Mouse (Mus musculus): ENCODE data around the gene Nme4. TPM values are rescaled to one million over a fixed set of nuclear protein-coding genes. Genes with fewer than 3 reads are reported as not detected.
"Not testable (repeated sequence)": the region's sequence is repeated elsewhere in the genome, so short reads cannot be mapped to it uniquely, and the experiment has no call there.

Gene Nme4
- 1 to 10 TPM; 4.7 to 5.1 TPM for total RNA-seq (2021)
- long read RNA-seq, experiment 1, partial matches to known transcripts: 0 of 5 reads
- long read RNA-seq, experiment 1, other reads (novel, unspliced or antisense): 2 of 5 reads
- long read RNA-seq, experiment 2, partial matches to known transcripts: 0 of 6 reads
- long read RNA-seq, experiment 2, other reads (novel, unspliced or antisense): 4 of 6 reads

DNA sequence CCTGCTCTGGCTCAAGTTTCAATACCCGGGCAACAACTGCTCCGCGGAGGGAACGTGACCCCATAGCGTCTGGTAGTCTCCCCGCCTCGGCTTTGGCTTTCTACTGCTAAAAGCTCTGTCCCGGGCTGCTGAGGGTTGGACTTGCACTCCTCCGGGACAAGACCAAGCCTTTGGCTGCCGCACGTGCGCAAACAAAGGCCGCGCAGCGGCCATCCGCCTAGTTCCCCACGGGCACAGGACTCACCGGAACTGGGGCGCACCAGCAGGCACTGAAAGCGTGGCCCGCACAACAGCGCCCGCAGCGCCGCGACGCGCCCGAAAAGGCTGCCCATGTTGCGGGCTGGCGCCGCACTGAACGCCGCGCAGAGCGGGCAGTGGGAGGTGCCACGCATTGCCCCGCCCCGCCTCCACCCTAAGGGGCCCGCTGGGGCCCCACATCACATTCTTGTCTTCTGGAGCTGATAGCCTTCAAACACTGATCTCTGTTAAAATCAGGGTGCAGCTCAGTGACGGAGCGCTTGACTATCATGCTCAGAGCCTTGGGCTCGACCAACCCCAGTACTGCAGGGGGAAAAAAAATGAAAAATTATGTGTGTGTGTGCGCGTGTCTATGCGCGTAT is at the start of gene Nme4:
TSS of gene Nme4 (minus strand) at position 482 of the 620 bp plus-strand sequence.
- peak; percentile 38 to 69 for DNase-seq

DNA sequence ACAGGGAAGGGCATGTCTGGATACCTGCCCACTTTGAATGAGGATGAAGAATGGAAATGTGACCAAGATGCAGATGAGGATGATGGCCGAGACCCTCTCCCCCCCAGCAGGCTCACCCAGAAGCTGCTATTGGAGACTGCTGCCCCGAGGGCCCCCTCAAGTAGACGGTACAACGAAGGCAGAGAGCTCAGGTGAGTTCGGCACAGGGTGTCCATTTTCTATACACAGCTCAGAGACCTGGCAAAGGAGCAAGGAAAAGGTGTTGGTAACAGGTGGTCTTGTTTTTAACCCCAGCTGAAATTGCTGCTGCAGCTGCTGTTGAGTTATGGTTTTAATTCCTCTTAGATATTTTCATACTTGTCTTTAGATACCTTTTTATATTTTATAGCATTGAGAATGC is 48.0 kb upstream of the Nme4 start:
- DNase-seq: no peak

DNA sequence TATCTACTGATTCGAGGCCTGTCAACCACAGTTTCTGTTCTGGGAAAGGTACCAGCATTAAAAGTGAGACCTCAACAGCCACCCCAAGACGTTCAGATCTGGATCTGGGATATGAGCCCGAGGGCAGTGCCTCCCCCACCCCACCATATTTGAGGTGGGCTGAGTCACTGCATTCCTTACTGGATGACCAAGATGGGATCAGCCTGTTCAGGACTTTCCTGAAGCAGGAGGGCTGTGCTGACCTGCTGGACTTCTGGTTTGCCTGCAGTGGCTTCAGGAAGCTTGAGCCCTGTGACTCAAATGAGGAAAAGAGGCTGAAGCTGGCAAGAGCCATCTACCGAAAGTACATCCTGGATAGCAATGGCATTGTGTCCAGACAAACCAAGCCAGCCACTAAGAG is 47.4 kb upstream of the Nme4 start:
- DNase-seq: no peak

DNA sequence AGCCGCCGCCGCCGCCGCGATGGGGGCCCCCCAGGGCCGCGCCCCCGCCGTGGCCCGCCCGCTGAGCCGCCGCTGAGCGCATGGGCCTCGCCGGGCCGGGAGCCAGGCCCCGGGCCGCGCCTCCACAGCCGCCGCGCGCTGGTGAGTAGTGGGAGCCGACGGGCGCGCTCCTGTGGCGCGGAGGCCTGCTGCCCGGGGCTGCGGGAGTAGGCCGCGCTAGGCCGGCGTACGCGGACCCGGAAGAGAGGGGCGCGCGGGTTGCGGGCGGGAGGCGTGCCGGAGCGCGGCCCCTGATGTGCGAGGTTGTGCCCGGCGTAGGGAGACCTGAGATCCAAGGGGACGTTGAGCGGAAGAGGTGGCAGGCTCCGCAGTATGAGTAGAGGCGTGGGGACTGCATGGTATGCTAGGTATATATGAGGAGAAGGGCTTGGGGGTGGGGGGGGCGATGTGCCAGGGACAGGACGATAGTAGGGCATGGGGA is 43.5 kb upstream of the Nme4 start:
- no peak for DNase-seq

DNA sequence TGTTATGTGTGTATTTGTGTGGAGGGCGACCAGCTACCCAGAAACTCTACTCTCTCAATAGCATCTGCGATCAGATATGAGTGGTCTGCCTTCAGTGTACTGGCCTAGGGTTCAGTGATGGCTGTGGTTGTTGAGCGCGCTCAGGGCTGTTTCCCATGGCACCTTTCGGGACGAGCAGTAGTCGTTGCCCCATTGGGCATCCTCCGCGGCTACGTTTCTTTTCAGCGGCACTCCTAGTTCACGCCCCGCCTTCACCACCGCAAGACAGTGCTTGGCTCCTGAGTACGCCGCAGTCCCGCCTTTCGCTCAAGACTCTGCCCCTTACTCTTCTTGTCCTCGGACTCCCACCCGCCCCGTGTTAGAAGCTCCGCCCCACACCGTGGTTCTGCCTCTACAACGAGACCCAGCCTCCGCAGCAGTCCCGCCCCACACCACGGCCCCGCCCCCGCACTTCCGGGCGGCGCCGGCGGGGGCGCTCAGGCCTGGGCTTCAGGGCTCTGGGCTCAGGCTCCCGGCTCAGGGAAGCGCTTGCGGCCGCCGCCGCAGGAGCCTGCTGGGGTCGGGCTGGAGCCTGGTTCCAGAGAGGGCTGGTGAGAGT is 42.9 kb upstream of the Nme4 start, which contains the start of gene Axin1:
TSS of gene Axin1 (plus strand) at position 450 of the 598 bp plus-strand sequence.
- DNase-seq: peak; percentile 94 to 96

DNA sequence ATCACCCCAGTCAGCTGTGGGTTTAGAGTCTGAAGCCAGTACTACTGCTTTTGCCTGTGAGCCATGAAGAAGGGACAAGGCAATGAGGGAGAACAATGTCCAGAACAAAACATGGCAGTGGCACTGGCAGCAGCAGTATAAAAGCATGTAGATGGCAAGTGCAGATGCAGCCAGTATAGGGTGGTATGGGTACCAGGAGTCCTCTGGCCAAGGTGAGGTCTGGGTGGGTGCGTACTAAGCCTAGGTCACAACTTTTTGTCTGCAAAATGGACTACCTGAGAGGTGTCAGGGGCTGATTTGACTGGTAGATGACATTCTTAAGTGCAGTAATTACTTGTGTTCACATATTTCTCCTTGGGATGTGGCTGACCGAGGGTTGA is 42.3 kb upstream of the Nme4 start:
- no peak for DNase-seq

DNA sequence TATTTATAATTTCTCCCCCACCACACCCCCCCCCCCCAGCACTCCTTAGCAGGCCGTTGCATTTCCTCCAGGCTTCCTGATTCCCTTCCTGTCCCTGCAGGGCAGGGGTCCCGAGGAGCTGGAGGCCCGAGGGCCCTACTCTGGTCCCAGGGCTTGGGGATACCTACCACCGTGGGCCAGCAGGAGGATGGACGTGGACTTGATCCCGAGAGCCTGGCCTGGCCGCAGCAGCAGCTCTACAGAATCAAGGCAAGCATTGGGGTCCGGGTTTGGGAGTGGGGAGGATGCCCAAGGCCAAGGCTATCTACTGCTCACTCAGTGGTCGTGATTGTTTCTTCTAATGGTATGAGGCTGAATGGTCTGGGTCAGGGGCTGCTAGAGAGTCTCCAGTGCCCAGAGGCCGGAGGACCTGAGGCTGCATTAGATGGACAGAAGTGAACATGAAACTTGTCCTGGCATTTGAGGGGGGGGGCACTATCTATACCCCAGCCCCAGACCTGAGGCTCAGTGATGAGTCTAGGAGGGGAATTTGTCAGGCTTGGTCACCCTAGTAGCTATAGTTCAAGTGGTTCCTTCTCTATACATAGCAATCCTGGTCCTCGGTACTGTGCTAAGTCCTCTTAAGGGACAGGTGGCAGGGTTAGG is 41.8 kb upstream of the Nme4 start:
- DNase-seq: no peak

DNA sequence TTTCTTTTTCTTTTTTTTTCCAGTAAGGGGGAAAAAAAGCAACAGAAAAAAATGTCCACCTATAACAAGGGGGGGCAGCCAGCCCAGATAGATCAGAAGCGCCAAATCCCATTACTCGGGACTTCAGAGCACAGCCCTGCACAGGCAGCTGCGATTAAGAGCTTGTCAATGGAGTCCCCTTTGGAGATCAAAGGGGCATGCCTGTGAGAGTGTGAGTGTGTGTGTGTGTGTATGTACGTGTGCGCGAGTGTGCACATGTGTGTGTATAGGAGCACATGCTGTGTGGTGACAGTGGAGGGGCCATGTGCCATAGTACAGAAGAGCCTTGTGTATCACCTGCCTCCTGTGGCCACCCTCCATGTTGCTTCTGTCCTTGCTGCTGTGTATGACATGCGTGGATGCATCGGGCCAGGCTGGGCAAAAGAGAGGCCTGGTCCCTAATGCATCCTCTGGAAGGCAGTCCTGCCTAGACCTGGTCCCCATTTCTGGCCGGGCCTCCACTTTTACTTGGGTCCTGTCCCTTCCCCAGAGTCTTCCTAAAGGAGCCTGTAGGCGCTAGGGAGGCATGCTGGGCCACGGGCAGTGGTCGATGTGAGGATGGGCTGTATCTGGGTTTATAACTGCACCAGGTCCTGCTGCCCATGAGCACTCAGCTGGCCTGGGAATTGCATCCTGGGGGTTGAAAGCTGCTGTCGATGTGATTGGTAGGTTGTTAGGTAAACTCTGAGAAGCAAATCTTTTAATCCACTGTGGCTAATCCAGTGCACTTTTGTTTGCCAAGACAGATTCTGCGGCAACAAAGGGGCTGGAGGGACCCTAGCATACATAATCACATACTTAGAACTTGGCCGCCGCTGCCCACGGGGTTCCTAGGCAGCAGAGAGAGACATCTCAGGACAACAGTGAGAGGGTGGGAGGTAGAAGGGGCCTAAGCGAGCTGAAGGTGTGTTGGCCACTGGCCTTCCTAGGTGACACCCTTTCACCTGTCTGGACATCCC is 36.8 kb upstream of the Nme4 start:
- no peak for DNase-seq

DNA sequence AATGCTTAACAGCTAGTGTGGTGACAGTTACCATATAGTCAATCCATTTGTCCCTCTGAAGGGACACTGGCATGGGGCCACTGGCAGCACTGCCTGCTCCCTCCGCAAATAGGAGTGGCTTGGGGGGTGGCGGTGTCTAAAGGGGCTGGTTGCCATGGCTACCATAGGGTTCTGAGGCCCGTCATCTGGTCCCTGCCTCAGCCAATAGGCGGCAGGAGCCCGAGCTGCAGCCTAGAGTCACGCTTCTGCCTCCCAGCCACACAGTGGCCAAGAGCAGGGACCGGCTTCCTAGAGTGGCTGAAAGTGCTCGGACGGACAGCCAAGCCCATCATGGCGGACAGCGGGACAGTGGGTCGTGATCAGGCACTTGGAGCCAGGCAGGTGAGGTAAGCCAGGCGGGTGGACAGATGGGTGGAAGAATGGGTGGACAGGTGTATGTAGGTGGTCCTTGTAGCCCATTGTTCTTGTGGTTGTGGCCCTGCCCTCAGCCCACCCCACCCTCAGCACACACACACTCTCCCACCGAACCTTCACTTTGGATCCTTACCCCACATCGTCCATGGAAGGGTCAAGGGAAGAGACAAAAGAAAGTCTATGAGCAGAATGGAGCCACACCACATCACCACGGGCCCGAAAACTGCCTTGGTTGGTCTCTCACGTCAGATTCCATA is 35.8 kb upstream of the Nme4 start:
- no peak for DNase-seq

DNA sequence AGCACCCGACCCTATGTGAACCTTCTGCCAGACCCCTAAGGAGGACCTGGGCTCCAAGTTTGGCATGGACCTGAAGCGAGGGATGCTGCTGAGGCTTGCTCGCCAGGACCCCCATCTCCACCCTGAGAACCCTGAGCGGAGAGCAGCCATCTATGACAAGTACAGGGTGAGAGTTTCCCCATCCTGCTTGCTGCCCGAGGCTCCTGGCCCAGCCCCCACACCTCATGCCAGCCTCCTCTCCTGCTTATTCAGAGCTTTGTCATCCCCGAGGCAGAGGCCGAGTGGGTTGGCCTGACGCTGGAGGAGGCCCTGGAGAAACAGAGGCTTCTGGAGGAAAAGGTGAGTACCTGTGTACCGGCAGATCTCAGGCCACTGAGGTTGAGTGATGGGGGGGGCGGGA is 29.8 kb upstream of the Nme4 start:
- DNase-seq: no peak

DNA sequence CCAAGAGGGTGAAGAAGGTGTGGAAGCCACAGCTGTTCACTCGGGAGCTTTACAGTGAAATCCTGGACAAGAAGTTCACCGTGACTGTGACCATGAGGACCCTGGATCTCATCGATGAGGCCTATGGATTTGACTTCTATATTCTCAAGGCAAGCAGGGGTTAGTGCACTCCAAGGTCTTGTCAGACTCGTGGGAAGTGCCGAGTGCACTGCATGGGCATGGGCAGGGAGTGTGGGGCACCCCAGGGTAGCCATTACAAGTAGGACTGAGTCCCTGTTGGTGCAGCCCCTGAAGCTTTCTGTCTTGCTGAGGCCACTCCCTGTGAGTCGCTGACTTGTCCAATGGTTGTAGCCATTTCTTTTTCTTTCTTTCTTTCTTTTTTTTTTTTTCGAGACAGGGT is 29.2 kb upstream of the Nme4 start:
- DNase-seq: no peak

DNA sequence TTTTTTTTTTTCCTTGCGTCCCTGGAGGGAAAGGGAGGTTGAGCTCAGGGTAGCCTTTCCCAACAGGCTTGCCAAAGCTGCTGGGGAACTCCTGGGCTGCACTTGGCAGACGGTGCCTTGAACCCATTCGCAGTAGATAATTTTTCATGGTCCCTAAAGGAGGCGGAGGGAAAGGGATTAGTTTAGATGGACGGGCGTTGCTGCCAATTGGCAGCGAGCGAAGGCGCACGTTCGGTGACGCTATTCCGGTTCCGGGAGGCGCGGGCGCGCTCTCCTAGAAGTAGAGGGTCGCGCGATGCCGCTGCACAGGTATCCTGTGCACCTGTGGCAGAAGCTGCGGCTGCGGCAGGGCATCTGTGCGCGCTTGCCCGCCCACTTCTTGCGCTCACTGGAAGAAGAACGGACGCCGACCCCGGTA is 27.9 kb upstream of the Nme4 start, which contains the start of gene Mrpl28:
TSS of gene Mrpl28 (plus strand) at position 234 of the 418 bp plus-strand sequence.
- peak; percentile 94 to 96 for DNase-seq

DNA sequence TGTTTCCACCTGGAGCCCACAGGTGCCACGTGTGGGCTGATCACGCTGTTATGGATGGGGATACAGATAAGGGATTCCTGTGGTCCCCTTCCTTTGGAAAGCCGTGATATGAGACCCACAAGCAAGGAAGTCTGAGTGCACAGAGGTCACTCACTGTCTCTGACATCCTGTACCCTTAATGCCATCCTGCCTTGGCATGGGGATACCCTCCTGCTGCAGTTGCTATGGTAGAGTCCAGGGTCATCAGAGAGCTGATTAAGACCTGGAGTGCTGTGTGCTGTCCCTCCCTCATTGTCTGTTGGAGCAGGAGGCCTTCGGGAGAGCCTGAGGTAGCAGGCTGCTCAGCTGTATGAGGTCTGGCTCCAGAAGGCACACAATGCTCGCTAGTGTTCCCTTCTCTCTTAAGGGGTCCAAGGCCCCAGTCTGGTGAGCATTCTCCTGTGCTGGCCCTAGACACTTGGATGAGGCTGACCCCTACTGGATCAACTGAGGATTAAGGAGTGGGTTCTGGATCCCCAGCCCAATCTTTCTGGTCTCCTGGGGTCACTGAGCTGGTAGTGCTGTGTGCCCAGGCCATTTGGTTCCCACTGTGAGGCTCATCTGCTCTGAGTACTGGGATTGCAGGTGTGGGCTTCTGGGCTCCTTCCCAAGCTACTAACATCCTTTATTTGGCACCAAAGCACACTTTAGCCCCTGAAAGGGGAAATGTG is 27.2 kb upstream of the Nme4 start:
- no peak for DNase-seq

DNA sequence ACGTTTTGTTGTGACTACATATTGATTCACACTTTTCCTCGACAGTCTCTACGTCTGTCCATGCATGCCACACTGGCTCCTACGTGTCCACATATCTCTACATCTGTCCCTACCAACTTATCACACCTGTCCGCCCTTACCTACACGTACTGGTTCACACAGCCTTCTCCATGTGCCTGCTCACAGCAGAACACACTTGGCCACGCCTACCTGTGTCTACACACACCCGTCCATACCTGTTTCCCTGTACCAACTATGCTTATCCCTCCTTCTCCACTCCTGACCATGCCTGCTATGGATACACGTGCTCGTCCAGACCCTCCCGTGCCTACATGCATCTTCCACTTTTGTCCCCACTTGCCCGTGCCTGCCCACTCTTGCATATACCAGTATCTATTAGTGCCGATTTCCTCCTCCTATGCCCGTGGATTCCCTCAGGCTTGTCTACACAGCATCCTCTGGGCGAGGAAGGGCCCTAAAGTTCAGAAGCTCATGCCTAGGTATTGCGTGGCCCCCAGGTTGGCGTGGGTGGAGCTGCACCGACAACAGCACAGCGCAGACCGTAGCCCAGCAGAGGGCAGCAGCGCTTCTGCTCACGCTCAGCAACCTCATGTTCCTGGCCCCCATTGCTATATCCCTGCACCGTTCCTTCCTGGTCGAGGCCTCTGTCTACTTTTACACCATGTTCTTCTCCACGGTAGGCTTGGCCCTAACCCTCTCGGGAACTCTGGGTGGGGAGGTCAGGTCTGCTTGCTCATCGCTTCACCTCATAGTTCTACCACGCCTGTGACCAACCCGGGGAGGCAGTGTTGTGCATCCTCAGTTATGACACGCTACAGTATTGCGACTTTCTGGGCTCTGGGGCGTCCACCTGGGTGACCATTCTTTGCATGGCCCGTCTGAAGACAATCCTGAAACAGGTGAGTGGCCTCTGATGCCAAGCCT is 24.6 kb upstream of the Nme4 start:
- peak; percentile 37 to 60 for DNase-seq

DNA sequence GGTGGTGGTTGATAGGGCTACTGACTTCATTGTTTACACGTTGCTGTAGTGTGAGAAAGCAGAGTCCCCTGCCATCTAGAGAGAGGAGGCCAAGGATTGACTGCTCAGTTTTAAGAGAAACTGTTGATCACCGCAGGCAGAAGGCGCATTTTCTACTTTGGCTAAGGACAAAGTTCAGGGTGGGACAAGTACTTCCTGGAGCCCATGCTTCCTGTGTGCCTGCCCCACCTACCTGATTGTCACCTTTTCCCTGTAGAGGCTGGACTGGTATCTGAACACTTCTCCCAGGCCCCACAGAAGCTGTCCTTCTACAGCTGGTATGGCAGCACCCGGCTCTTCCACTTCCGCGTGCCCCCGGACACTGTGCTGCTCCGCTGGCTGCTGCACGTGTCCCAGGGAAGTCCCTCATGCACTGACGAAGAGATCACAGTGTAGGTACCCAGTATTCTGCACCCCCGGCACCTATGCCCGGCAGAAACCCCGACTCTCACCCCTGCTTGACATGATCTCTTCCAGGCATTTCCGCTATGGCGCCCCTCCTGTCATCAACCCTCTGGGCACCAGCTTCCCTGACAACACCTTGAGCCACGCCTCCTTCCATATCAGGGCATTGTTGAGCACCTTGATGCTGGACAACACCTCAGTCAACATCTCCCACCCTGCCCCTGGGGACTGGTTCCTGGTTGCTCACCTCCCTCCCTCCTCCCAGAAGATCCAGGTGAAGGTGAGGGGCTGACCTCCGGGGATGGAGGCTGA is 21.3 kb upstream of the Nme4 start:
- DNase-seq: no peak

DNA sequence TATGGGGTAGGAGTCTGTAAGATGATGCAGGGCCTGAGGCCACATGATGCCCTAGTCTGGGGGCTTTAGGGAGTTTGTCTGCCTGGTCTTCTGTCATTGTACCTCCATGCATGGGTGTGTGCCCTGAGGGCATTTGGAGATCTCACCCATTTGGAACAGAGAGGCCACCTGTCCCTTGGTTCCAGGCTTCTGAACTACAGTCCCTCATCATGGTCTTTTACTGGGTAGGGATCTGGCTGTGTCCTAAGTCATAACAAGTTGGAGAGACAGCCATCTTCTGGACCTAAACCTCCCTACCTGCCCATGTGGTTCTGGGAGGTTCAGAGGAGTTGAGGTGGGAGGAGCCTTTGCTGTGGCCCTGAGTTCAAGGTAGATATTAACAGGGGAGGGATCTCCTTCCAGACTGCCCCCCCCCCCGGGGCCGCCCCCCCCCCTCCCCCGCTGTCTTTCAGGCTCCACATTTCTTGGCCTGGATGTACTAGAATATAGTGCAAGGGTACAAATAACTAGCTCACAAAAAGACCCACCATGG is 20.6 kb upstream of the Nme4 start:
- DNase-seq: no peak

DNA sequence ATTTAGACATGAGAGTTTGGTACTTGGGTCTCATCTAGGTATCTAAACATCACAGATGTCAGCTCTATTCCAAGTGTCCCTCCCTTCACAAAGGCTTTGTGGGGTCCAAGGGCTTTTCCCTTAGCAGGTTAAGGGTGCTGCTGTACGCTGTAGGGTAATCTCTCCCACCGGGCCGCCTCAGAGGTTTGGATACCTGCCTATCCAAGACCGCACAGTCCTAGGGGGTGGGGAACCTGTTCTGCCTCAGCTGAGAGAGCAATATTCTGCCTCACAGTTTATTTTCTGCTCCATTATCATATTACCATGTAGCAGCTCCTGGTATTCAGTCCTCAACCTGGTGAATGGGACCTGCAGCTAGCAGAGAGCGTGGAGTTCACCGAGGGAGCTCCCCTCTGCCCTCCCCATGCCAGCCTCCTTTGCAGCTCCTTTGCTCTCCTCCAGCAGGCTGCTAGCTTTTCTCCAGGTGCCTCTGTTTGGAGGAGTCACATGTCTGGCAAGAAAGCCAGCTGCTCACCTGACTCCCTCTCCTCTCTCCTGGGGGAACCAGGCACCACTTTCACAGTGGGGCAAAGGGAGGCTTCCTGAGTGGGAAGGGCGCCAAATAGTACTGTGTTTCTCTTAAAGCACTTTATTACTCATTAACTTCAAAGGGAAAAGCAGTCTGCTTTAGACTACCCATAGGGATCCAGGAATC is 19.9 kb upstream of the Nme4 start:
- DNase-seq: no peak

DNA sequence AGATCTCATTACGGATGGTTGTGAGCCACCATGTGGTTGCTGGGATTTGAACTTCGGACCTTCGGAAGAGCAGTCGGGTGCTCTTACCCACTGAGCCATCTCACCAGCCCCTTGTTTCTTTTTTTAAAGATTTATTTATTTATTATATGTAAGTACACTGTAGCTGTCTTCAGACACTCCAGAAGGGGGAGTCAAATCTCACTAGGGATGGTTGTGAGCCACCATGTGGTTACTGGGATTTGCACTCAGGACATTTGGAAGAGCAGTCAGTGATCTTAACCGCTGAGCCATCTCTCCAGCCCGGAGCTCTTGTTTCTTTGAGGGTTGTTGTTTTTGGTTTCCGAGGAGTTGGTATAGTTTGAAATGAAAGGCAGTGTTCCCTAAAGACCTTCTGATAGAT is 19.1 kb upstream of the Nme4 start:
- not testable (repeated sequence) for DNase-seq
